Mouse (Mus musculus) mesoderm, embryonic 11.5 days (tissue): ENCODE data around the gene Ciita.

ENCODE experiments used
- DNase-seq: peaks from one replicate; pipeline ENCODE4 v3.0.0-alpha.2; 2012; ENCODE audit warnings: low read depth, low spot score

Ciita gene

GRCm38 (mm10) chr16:10515953-10516572, 36.2 kb downstream of the Ciita start:
- no peak for DNase-seq

DNA sequence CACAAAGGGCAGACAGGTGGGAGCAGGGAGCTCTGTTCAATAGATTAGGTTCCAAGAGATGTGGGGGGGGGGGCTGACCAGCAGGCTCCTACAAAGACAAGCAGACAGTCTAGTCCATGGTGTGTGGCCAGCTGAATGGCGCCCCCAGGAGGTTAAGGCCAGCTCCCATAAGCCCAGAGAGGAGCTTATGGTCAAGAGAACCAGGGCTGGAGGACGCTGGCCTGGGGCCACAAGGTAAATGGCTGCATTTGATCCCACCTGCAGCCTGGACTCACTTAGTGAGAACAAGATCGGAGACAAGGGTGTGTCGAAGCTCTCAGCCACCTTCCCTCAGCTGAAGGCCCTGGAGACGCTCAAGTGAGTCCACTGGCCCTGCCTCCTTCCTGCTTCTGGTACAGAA, 38.2 kb downstream of the Ciita start:
- DNase-seq = no peak

GRCm38 (mm10) chr16:10520908-10521614, 41.2 kb downstream of the Ciita start:
- DNase-seq = peak; percentile 85

DNA sequence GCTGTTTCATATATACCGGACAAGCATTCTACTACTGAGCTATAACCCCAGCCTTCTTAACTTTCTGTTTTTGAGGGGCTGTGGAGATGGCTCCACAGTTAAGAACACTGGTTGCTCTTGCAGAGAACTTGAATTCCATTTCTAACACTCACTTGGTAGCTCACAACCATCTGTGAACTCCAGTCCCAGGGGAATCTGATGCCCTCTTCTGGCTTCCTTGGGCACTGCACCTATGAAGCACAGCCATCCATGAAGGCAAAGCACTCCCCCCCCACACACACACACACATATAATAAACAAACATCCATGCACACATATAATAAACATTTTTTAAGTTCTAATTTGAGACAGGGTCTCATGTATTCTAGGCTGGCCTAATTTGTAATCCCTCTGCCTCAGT, 43.0 kb downstream of the Ciita start:
- DNase-seq = peak; percentile 71

DNA sequence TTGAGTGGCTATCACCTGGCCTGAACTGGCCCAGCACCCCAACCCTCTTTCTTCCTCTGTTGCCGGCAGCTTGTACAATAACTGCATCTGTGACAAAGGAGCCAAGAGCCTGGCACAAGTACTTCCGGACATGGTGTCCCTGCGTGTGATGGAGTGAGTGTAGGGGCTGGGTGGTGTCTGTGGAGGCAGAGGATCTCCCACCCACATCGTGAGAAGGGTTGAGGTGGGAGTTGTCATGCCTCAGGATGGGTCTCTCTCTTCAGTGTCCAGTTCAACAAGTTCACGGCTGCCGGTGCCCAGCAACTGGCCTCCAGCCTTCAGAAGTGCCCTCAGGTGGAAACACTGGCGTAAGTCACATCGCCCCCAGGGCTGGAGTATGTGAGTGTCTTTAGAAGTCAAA, 43.8 kb downstream of the Ciita start:
- no peak for DNase-seq

DNA sequence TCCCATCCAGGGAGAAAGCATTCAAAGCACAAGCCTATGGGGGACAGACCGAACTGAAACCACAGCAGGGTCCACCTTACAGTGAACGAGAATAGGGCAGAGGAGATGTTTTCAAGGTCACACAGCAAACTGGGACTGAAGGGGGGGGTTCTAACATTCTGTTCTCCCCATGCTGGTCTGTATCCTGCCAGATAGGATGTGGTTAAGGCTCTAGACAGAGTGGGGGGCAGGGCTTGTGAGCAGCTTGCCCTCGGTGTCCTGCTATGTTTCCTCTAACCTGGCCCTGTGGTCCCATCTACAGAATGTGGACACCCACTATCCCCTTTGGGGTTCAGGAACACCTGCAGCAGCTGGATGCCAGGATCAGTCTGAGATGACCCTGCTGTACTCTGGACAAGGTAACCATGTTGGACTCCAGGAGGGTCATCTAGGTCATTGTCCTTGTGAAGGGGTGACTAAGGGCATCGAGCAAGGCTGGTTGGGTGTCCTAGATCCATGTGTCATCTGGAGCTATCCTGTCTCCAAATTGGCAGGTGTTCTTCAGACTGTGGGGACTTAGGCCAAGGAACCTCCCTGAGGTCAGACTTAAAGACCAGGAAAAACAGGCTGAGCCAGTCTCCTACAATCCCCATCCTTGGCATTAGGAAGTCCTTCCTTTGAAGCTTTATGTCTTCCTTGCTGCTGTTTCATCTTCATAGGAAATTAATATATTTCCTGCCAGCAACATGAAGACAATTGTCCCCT, 45.2 kb downstream of the Ciita start:
- DNase-seq = no peak

DNA sequence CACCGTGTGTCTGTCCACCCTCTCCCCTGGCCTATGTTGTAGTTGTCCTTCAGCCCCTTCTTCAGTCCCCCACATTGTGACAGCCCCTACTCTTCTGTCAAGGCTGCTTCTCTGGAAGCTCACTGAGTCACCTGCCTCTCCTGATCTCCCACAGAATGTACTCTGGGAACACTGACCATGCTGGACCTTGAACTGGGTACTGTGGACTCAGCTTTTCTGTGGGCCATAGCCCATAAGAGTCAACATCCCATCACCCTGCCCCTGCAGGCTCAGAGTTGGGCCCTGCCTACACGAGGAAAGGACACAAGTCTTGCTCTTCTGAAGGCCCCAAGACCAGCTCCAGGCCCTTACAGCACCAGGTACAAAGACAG, 45.7 kb downstream of the Ciita start:
- DNase-seq = no peak

DNA sequence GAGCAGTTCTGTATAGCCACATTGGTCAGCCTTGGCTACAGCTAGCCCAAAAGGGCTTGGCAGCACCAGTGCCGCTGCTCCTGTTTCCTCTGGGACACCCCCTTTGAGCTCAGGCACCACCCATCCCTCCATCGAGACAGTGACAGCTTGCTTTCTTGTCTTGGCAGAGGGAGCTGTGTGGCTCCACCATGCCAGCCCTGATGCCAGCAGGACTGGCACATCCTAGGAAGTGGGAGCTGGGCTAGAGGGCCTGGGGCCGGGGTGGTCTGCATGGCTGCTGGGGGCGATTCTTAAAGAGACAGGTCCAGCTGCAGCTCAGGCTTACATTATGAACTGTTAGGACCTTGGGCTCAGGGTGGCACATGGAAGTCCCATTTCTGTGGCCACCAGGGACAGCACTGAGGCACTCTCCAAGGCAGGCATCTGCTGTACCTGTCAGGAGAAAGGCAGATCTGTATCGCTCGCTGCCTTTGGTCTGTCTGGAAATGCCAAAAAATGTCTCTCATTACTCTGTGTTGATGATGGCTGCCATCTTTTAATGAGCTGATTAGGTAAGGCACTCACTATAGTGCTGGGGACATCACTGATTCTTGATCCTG, 47.3 kb downstream of the Ciita start:
- no peak for DNase-seq

GRCm38 (mm10) chr16:10528382-10528781, 48.5 kb downstream of the Ciita start:
- DNase-seq = no peak

GRCm38 (mm10) chr16:10530179-10530578, 50.3 kb downstream of the Ciita start:
- no peak for DNase-seq

GRCm38 (mm10) chr16:10533781-10534180, 53.9 kb downstream of the Ciita start:
- no peak for DNase-seq

DNA sequence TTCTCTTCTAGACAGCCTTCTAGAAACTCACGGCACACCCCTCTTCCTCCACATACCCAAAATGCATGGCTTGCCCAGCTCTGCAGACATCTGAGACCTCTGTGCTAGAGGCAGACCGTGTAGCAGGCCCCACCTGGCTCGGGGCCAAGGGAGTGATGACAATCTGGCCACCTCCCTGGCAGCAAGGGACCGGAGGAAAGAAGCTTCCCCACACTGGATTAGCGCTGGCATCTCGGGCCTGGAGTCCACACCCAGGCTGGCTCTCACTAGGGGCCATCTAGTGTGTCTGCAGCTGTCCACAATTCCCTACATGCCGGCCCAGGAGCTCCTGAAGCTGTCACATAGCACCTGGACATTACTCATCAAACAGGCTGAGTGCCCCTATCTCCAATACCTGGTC, 54.7 kb downstream of the Ciita start:
- no peak for DNase-seq

DNA sequence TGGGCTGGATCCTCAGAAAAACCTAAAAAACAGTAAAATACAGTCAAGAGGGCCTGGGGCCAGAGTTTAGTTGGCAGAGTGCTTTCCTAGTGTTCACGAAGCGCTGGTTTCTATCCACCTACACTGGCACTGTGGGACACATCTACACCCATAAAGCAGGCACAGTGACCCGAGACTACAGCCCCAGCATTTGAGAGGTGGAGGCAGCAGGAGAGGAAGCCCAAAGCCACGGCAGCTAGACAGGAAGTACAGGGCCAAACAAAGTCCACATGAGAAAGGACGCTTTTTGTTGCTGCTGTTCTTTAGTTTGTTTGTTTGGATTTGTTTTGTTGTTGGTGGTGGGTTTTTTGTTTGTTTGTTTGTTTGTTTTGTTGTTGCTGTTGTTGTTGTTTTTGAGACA, 56.5 kb downstream of the Ciita start:
- DNase-seq = no peak

DNA sequence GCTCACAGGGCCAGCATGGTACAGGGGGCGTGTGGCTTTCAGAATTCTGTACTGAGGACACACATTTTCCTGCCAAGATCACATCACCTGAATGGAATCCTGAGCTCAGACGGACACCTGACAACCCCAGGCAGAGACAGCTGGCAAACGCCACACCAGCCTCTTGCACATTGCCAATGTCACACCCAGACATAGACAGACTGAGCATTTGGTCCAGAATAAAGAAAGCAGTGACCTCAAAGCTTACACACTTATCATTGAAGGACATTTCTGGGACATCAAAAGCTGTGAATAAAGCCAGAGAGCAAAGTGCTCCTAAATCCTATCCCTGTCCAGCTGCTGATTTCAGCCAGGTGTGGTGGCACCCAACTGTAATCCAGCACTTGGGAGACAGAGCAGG, 57.1 kb downstream of the Ciita start:
- no peak for DNase-seq

DNA sequence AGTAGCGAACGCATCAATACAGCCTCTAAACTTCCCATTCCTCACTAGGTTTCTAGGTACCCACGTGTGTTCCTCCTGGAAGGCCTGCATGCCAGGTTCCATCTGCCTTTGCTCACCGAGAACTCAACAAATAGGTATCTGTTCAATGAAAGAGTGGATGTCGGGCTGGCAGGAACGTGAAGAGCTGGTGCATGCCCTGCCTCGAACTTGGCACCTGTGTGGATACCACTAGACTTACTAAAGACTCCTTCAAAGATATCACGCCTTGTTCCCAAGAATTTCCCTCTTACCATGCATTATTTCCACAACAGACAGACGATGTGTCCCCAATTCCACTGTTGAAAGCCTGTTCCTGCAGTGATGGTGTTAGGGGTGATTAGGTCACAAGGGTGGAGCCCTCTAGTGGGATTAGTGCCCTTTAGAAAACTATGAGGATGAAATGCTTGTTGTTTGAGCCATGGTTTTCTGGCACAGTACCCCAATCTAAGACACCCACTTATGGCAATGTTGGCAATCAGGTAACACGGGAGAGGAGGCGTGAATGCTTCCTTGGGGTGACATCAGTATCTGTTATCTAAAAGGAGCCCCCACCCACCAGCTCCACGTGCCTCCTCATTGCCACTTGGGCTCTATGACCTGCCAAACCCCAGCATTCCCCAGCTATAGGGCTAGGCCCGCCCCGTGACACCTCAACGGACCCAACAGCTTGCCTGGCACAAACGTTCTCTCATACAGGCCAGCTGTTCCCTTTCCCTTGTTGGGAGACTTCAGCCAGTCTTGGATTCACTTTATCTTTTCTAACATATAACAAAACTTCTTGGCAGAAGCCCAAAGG, 61.1 kb downstream of the Ciita start:
- DNase-seq = no peak

GRCm38 (mm10) chr16:10541598-10541930, 61.7 kb downstream of the Ciita start:
- DNase-seq = no peak

- peak; percentile 18 for DNase-seq
These were observed 62.4 kb downstream of the Ciita start for GRCm38 (mm10) chr16:10542266-10542665.

- DNase-seq = peak; percentile 95
These were observed 63.0 kb downstream of the Ciita start, which contains the start of gene Dexi for GRCm38 (mm10) chr16:10542698-10543365. Gene Dexi (minus strand): TSS chr16:10543054.

DNA sequence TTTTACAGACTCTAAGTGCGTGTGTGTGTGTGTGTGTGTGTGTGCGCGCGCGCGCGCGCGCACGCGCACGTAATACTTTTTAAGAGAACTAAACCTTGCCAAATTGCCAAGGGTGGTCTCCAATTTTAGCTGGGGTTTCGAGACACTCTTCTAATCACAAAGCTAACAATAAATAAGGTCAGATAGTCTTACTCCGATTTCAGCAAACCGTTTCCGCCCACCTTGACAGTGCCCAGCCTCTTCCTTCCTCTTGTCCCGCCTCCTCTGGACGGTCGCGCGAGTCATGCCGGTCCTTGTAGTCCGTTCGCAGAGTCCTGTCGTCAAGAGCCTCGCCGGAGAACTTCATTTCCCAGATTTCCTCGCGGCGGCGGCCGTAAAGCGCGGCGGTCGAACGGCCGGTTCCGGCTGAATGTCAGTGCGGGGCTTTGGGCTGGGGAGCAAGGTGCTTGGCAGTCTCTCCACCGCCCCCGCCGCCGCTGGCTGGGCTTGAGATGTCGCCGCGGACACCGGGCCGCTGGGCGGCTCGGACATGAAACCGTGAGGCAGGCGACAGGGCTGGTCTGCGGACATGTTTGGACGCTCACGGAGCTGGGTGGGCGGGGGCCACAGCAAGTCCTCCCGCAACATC, 65.2 kb downstream of the Ciita start, which contains the start of gene Clec16a:
Gene Clec16a, plus strand, starts transcription at position 345 of the 628 bp plus-strand sequence.
- peak; percentile 96 for DNase-seq

DNA sequence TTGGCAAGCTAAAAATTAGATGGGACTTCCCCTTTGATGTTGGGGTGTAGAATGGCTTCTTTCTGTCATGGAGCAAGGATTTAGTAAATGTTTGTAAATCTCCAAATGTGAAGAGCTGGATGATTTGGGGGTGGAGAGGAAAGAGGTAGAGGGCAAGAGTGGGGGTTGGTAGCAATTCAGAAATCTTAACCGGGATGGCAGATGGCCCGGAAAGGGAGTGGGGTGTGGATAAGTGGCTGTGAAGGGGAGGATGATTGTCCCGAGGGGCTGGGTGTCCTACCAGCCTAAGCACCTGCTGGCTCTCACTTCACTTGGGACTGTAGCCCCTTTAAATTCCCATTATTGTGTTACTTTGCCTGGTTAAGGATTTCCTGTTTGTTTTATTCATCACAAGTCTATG, 67.0 kb downstream of the Ciita start:
- no peak for DNase-seq

DNA sequence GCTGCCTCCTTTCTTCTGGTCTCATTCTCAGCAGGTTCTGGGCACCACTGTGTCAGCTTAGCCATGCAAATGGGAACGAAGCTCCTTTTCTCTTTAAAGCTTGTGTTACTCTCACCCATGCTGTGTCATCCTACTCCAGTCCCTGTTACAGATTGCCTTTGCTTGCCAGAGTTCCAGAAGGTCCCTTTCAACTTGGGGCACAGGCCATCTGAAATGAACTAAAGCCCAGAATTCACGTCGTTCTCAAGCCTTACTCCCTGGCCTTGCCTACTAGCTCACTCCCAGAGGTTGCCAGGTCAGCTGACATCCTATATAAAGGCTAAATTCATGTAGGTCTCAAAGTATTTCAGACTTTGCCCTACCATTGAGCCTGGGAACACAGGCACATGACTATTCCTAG, 69.1 kb downstream of the Ciita start:
- DNase-seq = no peak
